Mouse (Mus musculus) CD4-positive, CD25-positive, alpha-beta regulatory T cell, adult 4 months (primary cell): ENCODE data around the gene Olfr393. TPM values are rescaled to one million over a fixed set of nuclear protein-coding genes. Genes with fewer than 3 reads are reported as not detected.

Experiments
- ATAC-seq: one replicate; pipeline ENCODE4 v1.8.0; 2017
- polyA plus RNA-seq, 2 experiments: library from polyadenylated mRNA; unstranded; fragments of 100-300 nt; shearing (Covaris generic); gene quantifications; one replicate each; pipeline ENCODE4 v1.2.1; 2017

The Olfr393 gene
- polyA plus RNA-seq: not detected

DNA sequence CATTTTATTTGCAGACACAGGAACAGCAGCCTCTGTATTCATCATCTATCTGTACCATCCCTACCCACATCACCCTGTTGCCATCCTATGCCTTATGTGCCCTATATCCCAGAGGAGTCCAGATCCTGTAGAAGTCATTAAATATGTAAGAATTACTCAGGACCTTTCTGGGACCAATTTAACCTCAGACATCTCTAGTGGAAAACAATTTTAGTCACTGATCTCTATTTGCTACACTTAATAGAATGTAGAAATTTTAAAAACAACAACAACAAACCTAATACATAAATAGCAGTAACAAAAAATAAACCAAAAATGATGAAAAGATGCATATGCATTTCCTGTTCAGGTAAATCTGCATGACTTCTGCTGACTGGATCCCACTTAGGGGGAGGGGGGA lies at the start of gene Olfr393:
Olfr393 (minus strand) TSS at position 101 of the 400 bp plus-strand sequence.
- no peak for ATAC-seq

GRCm38 (mm10) chr11:73890671-73891070 lies 39.4 kb upstream of the Olfr393 start, which contains the start of gene Olfr394:
Gene Olfr394 (minus strand): TSS chr11:73890771.
- no peak for ATAC-seq

GRCm38 (mm10) chr11:73816949-73817348 lies 34.3 kb downstream of the Olfr393 start, which contains the start of gene Olfr392:
Gene Olfr392 (minus strand): TSS chr11:73817049.
- ATAC-seq: no peak

GRCm38 (mm10) chr11:73802952-73803351 lies 48.3 kb downstream of the Olfr393 start, which contains the start of gene Olfr391-ps:
Gene Olfr391-ps (minus strand): TSS chr11:73803052.
- ATAC-seq: no peak

Other genes with a start within 250 kb of the Olfr393 start
- gene Zfp735, start 162.7 kb downstream of the Olfr393 start, polyA plus RNA-seq: not detected
- not detected for gene Olfr389, start 70.7 kb downstream of the Olfr393 start, polyA plus RNA-seq
- gene Olfr390, start 68.5 kb downstream of the Olfr393 start, polyA plus RNA-seq: not detected
- gene Olfr391-ps, start 48.4 kb downstream of the Olfr393 start, polyA plus RNA-seq: not detected
- gene Olfr392, start 34.4 kb downstream of the Olfr393 start, polyA plus RNA-seq: under 1 TPM in 1 of 2 experiments, not detected in 1; 0.08 TPM
- gene Olfr394, start 39.3 kb upstream of the Olfr393 start, polyA plus RNA-seq: not detected
- not detected for gene Olfr395, start 57.8 kb upstream of the Olfr393 start, polyA plus RNA-seq
- not detected for gene Olfr23, start 85.2 kb upstream of the Olfr393 start, polyA plus RNA-seq
- not detected for gene Olfr397, start 109.4 kb upstream of the Olfr393 start, polyA plus RNA-seq
- gene Olfr398, start 139.0 kb upstream of the Olfr393 start, polyA plus RNA-seq: under 1 TPM in 1 of 2 experiments, not detected in 1; 0.26 TPM
- not detected for gene Olfr139, start 205.1 kb upstream of the Olfr393 start, polyA plus RNA-seq
- not detected for gene Olfr399, start 205.2 kb upstream of the Olfr393 start, polyA plus RNA-seq
- gene Zfp616, start 218.5 kb upstream of the Olfr393 start, polyA plus RNA-seq: not detected